Mouse (Mus musculus) spleen, postnatal 0 days (tissue): ENCODE results near the gene Slco1a5. TPM values are rescaled to one million over a fixed set of nuclear protein-coding genes. Genes with fewer than 3 reads are reported as not detected.

ENCODE experiments used
- polyA plus RNA-seq: library from polyadenylated mRNA; unstranded; fragments of >200 nt; fragmentation: Nextera tagmentation; extraction: Ambion mirVana; gene quantifications from 2 replicates; pipeline ENCODE4 v1.2.1, GENCODE M21; 2015

Slco1a5 gene
- 0.06 TPM in 1 of 2 replicates, not detected in the other for polyA plus RNA-seq

GRCm38 (mm10) chr6:142322881-142323280 is at the start of gene Slco1a5:
Gene Slco1a5 (minus strand): TSS chr6:142322981.

GRCm38 (mm10) chr6:142345440-142346038 is 22.8 kb upstream of the Slco1a5 start, which contains the start of gene Pyroxd1:
Gene Pyroxd1 (plus strand): TSS chr6:142345654.

GRCm38 (mm10) chr6:142298098-142298497 is 24.7 kb downstream of the Slco1a5 start, which contains the start of gene Iapp:
Gene Iapp (plus strand): TSS chr6:142298423.

GRCm38 (mm10) chr6:142208421-142208820 is 114.4 kb downstream of the Slco1a5 start, which contains the start of gene Slco1a6:
Gene Slco1a6 (minus strand): TSS chr6:142208521.

Other genes starting within 250 kb of the Slco1a5 start
- gene Slco1a6, start 114.5 kb downstream of the Slco1a5 start, polyA plus RNA-seq: 0.33 TPM in 1 of 2 replicates, not detected in the other
- gene Iapp, start 24.6 kb downstream of the Slco1a5 start, polyA plus RNA-seq: 1.0 and 1.9 TPM in 2 replicates
- 9.2 and 9.4 TPM in 2 replicates for gene Pyroxd1, start 22.7 kb upstream of the Slco1a5 start, polyA plus RNA-seq
- gene Recql, start 64.1 kb upstream of the Slco1a5 start, polyA plus RNA-seq: 18.5 and 21.2 TPM in 2 replicates
- gene Golt1b, start 64.2 kb upstream of the Slco1a5 start, polyA plus RNA-seq: 44.5 and 47.2 TPM in 2 replicates
- gene Spx, start 90.5 kb upstream of the Slco1a5 start, polyA plus RNA-seq: 0.29 and 0.30 TPM in 2 replicates
- not detected in 2 replicates for gene Gys2, start 150.1 kb upstream of the Slco1a5 start, polyA plus RNA-seq
- gene Ldhb, start 185.0 kb upstream of the Slco1a5 start, polyA plus RNA-seq: 11.4 and 14.0 TPM in 2 replicates
- 10.4 and 12.3 TPM in 2 replicates for gene Kcnj8, start 248.6 kb upstream of the Slco1a5 start, polyA plus RNA-seq